Mouse (Mus musculus) midbrain, embryonic 10.5 days (tissue): ENCODE measurements around the gene Zfp382. TPM values are rescaled to one million over a fixed set of nuclear protein-coding genes. Genes with fewer than 3 reads are reported as not detected.

Source experiments
- DNase-seq: peaks from one replicate; pipeline ENCODE4 v3.0.0-alpha.2; 2017; ENCODE audit warnings: low spot score
- H3K27ac ChIP-seq: fragments of 300-500 bp; sonication (generic); replicated peaks from 2 replicates; pipeline ENCODE4 v1.5.1; 2016; ENCODE audit warnings: mild to moderate bottlenecking
- H3K27me3 ChIP-seq: fragments of 300-500 bp; sonication (generic); 2 replicates; pipeline ENCODE4 v1.6.1; 2016; ENCODE audit warnings: low read depth, mild to moderate bottlenecking; ENCODE audit not compliant: poor library complexity, severe bottlenecking
- H3K36me3 ChIP-seq: fragments of 300-500 bp; sonication (generic); 2 replicates; pipeline ENCODE4 v1.6.1; 2016; ENCODE audit warnings: mild to moderate bottlenecking, moderate library complexity
- H3K4me1 ChIP-seq: fragments of 300-500 bp; sonication (generic); 2 replicates; pipeline ENCODE4 v1.6.1; 2016
- H3K4me3 ChIP-seq: fragments of 300-500 bp; sonication (generic); 2 replicates; pipeline ENCODE4 v1.5.1; 2016; ENCODE audit warnings: mild to moderate bottlenecking, moderate library complexity
- H3K9me3 ChIP-seq: fragments of 300-500 bp; sonication (generic); replicated peaks from 2 replicates; pipeline ENCODE4 v1.6.1; 2016; ENCODE audit warnings: mild to moderate bottlenecking
- WGBS: fragments of 180-500 bp; shearing (Covaris S2); methylation state at CpG from one replicate; pipeline ENCODE4 v1.1.7; 2016; 5-methylcytosine and 5-hydroxymethylcytosine counted together
- polyA plus RNA-seq: library from polyadenylated mRNA; unstranded; fragments of >200 nt; fragmentation: Nextera tagmentation; extraction: Ambion mirVana; gene quantifications from 2 replicates; pipeline ENCODE4 v1.2.1, GENCODE M21; 2016

Zfp382 gene
- 10.6 and 13.0 TPM in 2 replicates for polyA plus RNA-seq

GRCm38 (mm10) chr7:30121308-30122187 lies at the start of gene Zfp382:
Zfp382 (plus strand) TSS chr7:30121942.
- Histone ChIP-seq H3K27me3 (no peaks in the 10 kb centered on the region), H3K27ac (peak within 1 kb of the TSS; percentile 94), H3K36me3 (peaks cover 17% of the 10 kb centered on the region), H3K4me3 (peak within 1 kb of the TSS; percentile 65), H3K9me3 (peaks cover 4% of the 10 kb centered on the region; the same call in 1 of the 2 replicates), H3K4me1 (peaks cover 22% of the 10 kb centered on the region)
- WGBS: under 1% methylated on average over 61 of the region's 61 CpGs
- peak; percentile 93 for DNase-seq

GRCm38 (mm10) chr7:30072146-30073028 lies 49.4 kb upstream of the Zfp382 start, which contains the start of gene Zfp82:
Zfp82 (minus strand) TSS chr7:30072900.
- Histone ChIP-seq H3K27ac (peak within 1 kb of the TSS; percentile 91), H3K9me3 (no peaks in the 10 kb centered on the region), H3K4me1 (peaks cover 15% of the 10 kb centered on the region), H3K4me3 (peak within 1 kb of the TSS; percentile 94), H3K36me3 (peaks cover 41% of the 10 kb centered on the region), H3K27me3 (no peaks in the 10 kb centered on the region)
- peak; percentile 85 for DNase-seq
- WGBS: under 1% methylated on average over 50 of the region's 50 CpGs

GRCm38 (mm10) chr7:30086524-30086923 lies 35.2 kb upstream of the Zfp382 start:
- Histone ChIP-seq H3K4me3 (no peak overlapping the region), H3K36me3 (peaks cover 59% of the 10 kb centered on the region), H3K9me3 (peaks cover 8% of the 10 kb centered on the region), H3K27ac (no peak overlapping the region), H3K27me3 (no peaks in the 10 kb centered on the region), H3K4me1 (peaks cover 29% of the 10 kb centered on the region)
- 95% methylated on average over 9 of the region's 9 CpGs for WGBS
- no peak for DNase-seq

- Histone ChIP-seq H3K36me3 (peaks cover 30% of the 10 kb centered on the region), H3K4me3 (peak overlapping the region; percentile 71), H3K27ac (peak overlapping the region; percentile 91), H3K27me3 (no peaks in the 10 kb centered on the region), H3K4me1 (peaks cover 36% of the 10 kb centered on the region), H3K9me3 (peaks cover 8% of the 10 kb centered on the region)
- DNase-seq: no peak
- 17% methylated on average over 6 of the region's 6 CpGs for WGBS
These were observed 32.3 kb upstream of the Zfp382 start for GRCm38 (mm10) chr7:30089405-30089804.

- H3K27me3 ChIP-seq: no peaks in the 10 kb centered on the region
- peak within 1 kb of the TSS; percentile 71 for H3K4me3 ChIP-seq
- peak within 1 kb of the TSS; percentile 91 for H3K27ac ChIP-seq
- H3K36me3 ChIP-seq: peaks cover 20% of the 10 kb centered on the region
- H3K9me3 ChIP-seq: peaks cover 5% of the 10 kb centered on the region
- H3K4me1 ChIP-seq: peaks cover 37% of the 10 kb centered on the region
- peak; percentile 99 for DNase-seq
- WGBS: 0% methylated on average over 40 of the region's 40 CpGs
These were observed 31.4 kb upstream of the Zfp382 start, which contains the start of the genes Gm26920 and Zfp566 for GRCm38 (mm10) chr7:30090092-30090969. Gm26920 (minus strand) TSS chr7:30090410. Zfp566 (minus strand) TSS chr7:30090527.

- WGBS: 13% methylated on average over 9 of the region's 9 CpGs
- Histone ChIP-seq H3K9me3 (no peaks in the 10 kb centered on the region; the same call in 1 of the 2 replicates), H3K27me3 (no peaks in the 10 kb centered on the region), H3K4me3 (peak overlapping the region; percentile 71), H3K36me3 (peaks cover 13% of the 10 kb centered on the region), H3K4me1 (peaks cover 42% of the 10 kb centered on the region), H3K27ac (peak overlapping the region; percentile 91)
- no peak for DNase-seq
These were observed 30.7 kb upstream of the Zfp382 start for GRCm38 (mm10) chr7:30090970-30091585.

- H3K4me3 ChIP-seq: no peak overlapping the region
- no peak overlapping the region for H3K27ac ChIP-seq
- WGBS: 85% methylated on average over 9 of the region's 9 CpGs
- DNase-seq: no peak
- peaks cover 45% of the 10 kb centered on the region for H3K4me1 ChIP-seq
- no peaks in the 10 kb centered on the region for H3K9me3 ChIP-seq
- peaks cover 8% of the 10 kb centered on the region for H3K36me3 ChIP-seq
- H3K27me3 ChIP-seq: no peaks in the 10 kb centered on the region
These were observed 29.1 kb upstream of the Zfp382 start for GRCm38 (mm10) chr7:30092666-30093065.

GRCm38 (mm10) chr7:30093918-30094415 lies 27.8 kb upstream of the Zfp382 start:
- DNase-seq: no peak
- peaks cover 32% of the 10 kb centered on the region for H3K4me1 ChIP-seq
- peak overlapping the region; percentile 75 for H3K4me3 ChIP-seq
- no peaks in the 10 kb centered on the region; the same call in 1 of the 2 replicates for H3K9me3 ChIP-seq
- H3K36me3 ChIP-seq: peaks cover 20% of the 10 kb centered on the region
- WGBS: 67% methylated on average over 6 of the region's 6 CpGs
- no peaks in the 10 kb centered on the region for H3K27me3 ChIP-seq
- H3K27ac ChIP-seq: peak overlapping the region; percentile 98

- under 1% methylated on average over 26 of the region's 26 CpGs for WGBS
- Histone ChIP-seq H3K27ac (peak within 1 kb of the TSS; percentile 98), H3K4me1 (peaks cover 25% of the 10 kb centered on the region), H3K36me3 (peaks cover 29% of the 10 kb centered on the region), H3K4me3 (peak within 1 kb of the TSS; percentile 75), H3K9me3 (no peaks in the 10 kb centered on the region; the same call in 1 of the 2 replicates), H3K27me3 (no peaks in the 10 kb centered on the region)
- peak; percentile 95 for DNase-seq
These were observed 26.9 kb upstream of the Zfp382 start, which contains the start of gene Zfp260 for GRCm38 (mm10) chr7:30094646-30095429. Zfp260 (plus strand) TSS chr7:30094777.

- Histone ChIP-seq H3K36me3 (peaks cover 37% of the 10 kb centered on the region), H3K4me1 (peaks cover 25% of the 10 kb centered on the region), H3K9me3 (no peaks in the 10 kb centered on the region; the same call in 1 of the 2 replicates), H3K4me3 (peak overlapping the region; percentile 75), H3K27ac (peak overlapping the region; percentile 98), H3K27me3 (no peaks in the 10 kb centered on the region)
- DNase-seq: no peak
- 21% methylated on average over 5 of the region's 5 CpGs for WGBS
These were observed 26.1 kb upstream of the Zfp382 start for GRCm38 (mm10) chr7:30095551-30096125.
